Mouse (Mus musculus) kidney, postnatal 0 days (tissue): ENCODE results near the gene Platr17. TPM values are rescaled to one million over a fixed set of nuclear protein-coding genes. Genes with fewer than 3 reads are reported as not detected.

Source experiments
- ATAC-seq: fragments of 200-750 bp; cut with Nextera tagmentation; replicated peaks from 2 replicates; pipeline ENCODE4 v1.8.0; 2017; ENCODE audit warnings: low read depth, moderate number of reproducible peaks, moderate TSS enrichment, moderate library complexity; ENCODE audit not compliant: low FRiP score
- DNase-seq: peaks from one replicate; pipeline ENCODE4 v3.0.0-alpha.2; 2016; ENCODE audit warnings: low spot score
- H3K27ac ChIP-seq: fragments of 300-500 bp; sonication (generic); 2 replicates; pipeline ENCODE4 v1.5.1; 2014; ENCODE audit warnings: mild to moderate bottlenecking
- H3K27me3 ChIP-seq: fragments of 300-500 bp; sonication (generic); 2 replicates; pipeline ENCODE4 v1.6.1; 2014; ENCODE audit warnings: low read length, mixed read lengths; ENCODE audit not compliant: insufficient read depth
- H3K36me3 ChIP-seq: fragments of 300-500 bp; sonication (generic); 2 replicates; pipeline ENCODE4 v1.6.1; 2014; ENCODE audit warnings: low read length, mixed read lengths; ENCODE audit not compliant: insufficient read depth
- H3K4me1 ChIP-seq: fragments of 300-500 bp; sonication (generic); replicated peaks from 2 replicates; pipeline ENCODE4 v1.6.1; 2014; ENCODE audit warnings: antibody characterized with exemption, low read length, mixed read lengths; ENCODE audit not compliant: insufficient read depth
- H3K4me2 ChIP-seq: fragments of 300-500 bp; sonication (generic); 2 replicates; pipeline ENCODE4 v1.6.1; 2014; ENCODE audit warnings: mild to moderate bottlenecking, low read length, moderate library complexity, mixed read lengths
- H3K4me3 ChIP-seq: fragments of 300-500 bp; sonication (generic); replicated peaks from 2 replicates; pipeline ENCODE4 v1.5.1; 2014; ENCODE audit warnings: low read depth, low read length
- H3K9ac ChIP-seq: fragments of 300-500 bp; sonication (generic); 2 replicates; pipeline ENCODE4 v1.6.1; 2014; ENCODE audit warnings: low read depth, low read length
- H3K9me3 ChIP-seq: fragments of 300-500 bp; sonication (generic); replicated peaks from 2 replicates; pipeline ENCODE4 v1.6.1; 2016; ENCODE audit warnings: low read length, inconsistent platforms, mixed read lengths
- CTCF ChIP-seq: IDR thresholded peaks from 2 replicates; pipeline ENCODE4 v1.5.1; 2016; ENCODE audit warnings: antibody characterized with exemption, low read depth, mild to moderate bottlenecking, moderate library complexity
- WGBS: fragments of 180-500 bp; shearing (Covaris S2); extraction: QIAGEN DNeasy Blood & Tissue Kit; methylation state at CpG from one replicate; pipeline ENCODE4 v1.1.7; 2014; 5-methylcytosine and 5-hydroxymethylcytosine counted together
- polyA plus RNA-seq: library from polyadenylated mRNA; unstranded; fragments of >200 nt; fragmentation: Nextera tagmentation; extraction: Ambion mirVana; gene quantifications from 2 replicates; pipeline ENCODE4 v1.2.1, GENCODE M21; 2015

Gene Platr17
- polyA plus RNA-seq, 1 experiment from 2014 or later, result 0.29 TPM

- Histone ChIP-seq H3K27ac (peak within 1 kb of the TSS; percentile 82), H3K4me3 (peak within 1 kb of the TSS; percentile 63), H3K4me1 (peaks cover 12% of the 10 kb centered on the region), H3K36me3 (peaks cover 30% of the 10 kb centered on the region), H3K9ac (peak within 1 kb of the TSS; percentile 69), H3K27me3 (no peaks in the 10 kb centered on the region), H3K9me3 (no peaks in the 10 kb centered on the region), H3K4me2 (peak within 1 kb of the TSS; percentile 70)
- no peak for TF ChIP-seq CTCF
- peak; percentile 99 for DNase-seq
- WGBS, result under 1% methylated on average over 34 of the region's 34 CpGs
- peak; percentile 90 for ATAC-seq
Observed at GRCm38 (mm10) chr17:33915671-33916250, 10.8 kb downstream of the Platr17 start, which contains the start of the genes Tapbp and Zbtb22. TSS of gene Tapbp (plus strand) at chr17:33915899. TSS of gene Zbtb22 (plus strand) at chr17:33915904.

GRCm38 (mm10) chr17:33916294-33916693 is 11.4 kb downstream of the Platr17 start:
- Histone ChIP-seq H3K36me3 (peaks cover 27% of the 10 kb centered on the region), H3K9me3 (no peaks in the 10 kb centered on the region), H3K4me1 (peaks cover 12% of the 10 kb centered on the region), H3K27me3 (no peaks in the 10 kb centered on the region), H3K27ac (peak overlapping the region; percentile 82), H3K4me2 (peak overlapping the region; percentile 70), H3K9ac (peak overlapping the region; percentile 69), H3K4me3 (peak overlapping the region; percentile 63)
- DNase-seq (peak; percentile 70), ATAC-seq (no peak)
- under 1% methylated on average over 13 of the region's 20 CpGs for WGBS
- no peak for TF ChIP-seq CTCF

- H3K36me3 ChIP-seq, result peaks cover 20% of the 10 kb centered on the region
- peak overlapping the region; percentile 70 for H3K4me2 ChIP-seq
- H3K4me1 ChIP-seq, result peaks cover 6% of the 10 kb centered on the region
- ATAC-seq (no peak), DNase-seq (no peak)
- peak overlapping the region; percentile 69 for H3K9ac ChIP-seq
- no peak overlapping the region for H3K27ac ChIP-seq
- TF ChIP-seq CTCF, result no peak
- no peaks in the 10 kb centered on the region for H3K9me3 ChIP-seq
- 68% methylated on average over 31 of the region's 31 CpGs for WGBS
- peak overlapping the region; percentile 63 for H3K4me3 ChIP-seq
- no peaks in the 10 kb centered on the region for H3K27me3 ChIP-seq
Observed at GRCm38 (mm10) chr17:33916847-33917655, 12.1 kb downstream of the Platr17 start.

- no peak overlapping the region for H3K9ac ChIP-seq
- peaks cover 15% of the 10 kb centered on the region for H3K36me3 ChIP-seq
- H3K27me3 ChIP-seq, result no peaks in the 10 kb centered on the region
- H3K4me2 ChIP-seq, result no peak overlapping the region
- WGBS, result 82% methylated on average over 18 of the region's 18 CpGs
- H3K9me3 ChIP-seq, result no peaks in the 10 kb centered on the region
- DNase-seq (no peak), ATAC-seq (no peak)
- no peak overlapping the region for H3K4me3 ChIP-seq
- peaks cover 6% of the 10 kb centered on the region for H3K4me1 ChIP-seq
- H3K27ac ChIP-seq, result no peak overlapping the region
- no peak for TF ChIP-seq CTCF
Observed at GRCm38 (mm10) chr17:33917656-33918292, 12.8 kb downstream of the Platr17 start.

GRCm38 (mm10) chr17:33918293-33919203 is 13.6 kb downstream of the Platr17 start:
- peak overlapping the region; percentile 90; the same call in 1 of the 2 replicates for H3K27ac ChIP-seq
- ATAC-seq (no peak), DNase-seq (no peak)
- TF ChIP-seq CTCF, result no peak
- no peak overlapping the region for H3K9ac ChIP-seq
- peak overlapping the region; percentile 72; the same call in 1 of the 2 replicates for H3K4me3 ChIP-seq
- H3K9me3 ChIP-seq, result no peaks in the 10 kb centered on the region
- H3K27me3 ChIP-seq, result no peaks in the 10 kb centered on the region
- WGBS, result 65% methylated on average over 37 of the region's 37 CpGs
- H3K4me2 ChIP-seq, result peak overlapping the region; percentile 95
- peaks cover 9% of the 10 kb centered on the region for H3K36me3 ChIP-seq
- peaks cover 6% of the 10 kb centered on the region for H3K4me1 ChIP-seq
